Mouse (Mus musculus) G1E (cell line): ENCODE measurements around the gene Mllt3.

ENCODE experiments used
- CTCF ChIP-seq: IDR thresholded peaks from 2 replicates; pipeline ENCODE4 v1.5.1; 2012; ENCODE audit warnings: low read depth, low read length, inconsistent platforms, mixed read lengths
- GATA1 ChIP-seq: IDR thresholded peaks from 2 replicates; pipeline ENCODE4 v1.6.1; 2012; ENCODE audit warnings: borderline replicate concordance, low read length, inconsistent platforms, mixed read lengths

DNA sequence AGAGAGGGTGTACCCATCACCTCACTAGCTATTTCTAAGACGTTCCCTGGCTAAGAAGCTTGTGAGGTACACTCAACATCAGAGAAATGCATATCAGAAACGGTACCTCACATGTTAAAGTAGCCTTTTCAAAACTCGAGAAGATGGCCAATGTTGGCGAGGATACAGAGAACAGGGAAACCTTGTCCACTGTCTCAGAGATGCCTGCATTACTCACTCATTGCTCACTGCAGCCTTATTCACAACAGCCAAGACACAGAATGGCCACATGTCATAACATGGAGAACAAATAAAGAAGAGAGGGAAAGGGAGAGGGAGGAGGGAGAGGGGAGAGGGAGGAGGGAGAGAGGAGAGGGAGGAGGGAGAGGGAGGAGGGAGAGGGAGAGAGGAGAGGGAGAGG lies 47.9 kb downstream of the Mllt3 start:
- TF ChIP-seq CTCF (no peak), GATA1 (no peak)
